Mouse (Mus musculus) T-helper 17 cell (primary cell): ENCODE measurements around the gene Ttc27.

Source experiments
- in situ Hi-C, 2 experiments: fragments of 300-600 bp; cut with MboI, MseI; formaldehyde crosslinking; loops; 1 replicate in 1 of 2; 2 replicates in 1 of 2; pipeline ENCODE4 v1.15.1; 2025; ENCODE audit warnings: high pct_unique_total_duplicates in 2 of 2

Ttc27 gene

DNA sequence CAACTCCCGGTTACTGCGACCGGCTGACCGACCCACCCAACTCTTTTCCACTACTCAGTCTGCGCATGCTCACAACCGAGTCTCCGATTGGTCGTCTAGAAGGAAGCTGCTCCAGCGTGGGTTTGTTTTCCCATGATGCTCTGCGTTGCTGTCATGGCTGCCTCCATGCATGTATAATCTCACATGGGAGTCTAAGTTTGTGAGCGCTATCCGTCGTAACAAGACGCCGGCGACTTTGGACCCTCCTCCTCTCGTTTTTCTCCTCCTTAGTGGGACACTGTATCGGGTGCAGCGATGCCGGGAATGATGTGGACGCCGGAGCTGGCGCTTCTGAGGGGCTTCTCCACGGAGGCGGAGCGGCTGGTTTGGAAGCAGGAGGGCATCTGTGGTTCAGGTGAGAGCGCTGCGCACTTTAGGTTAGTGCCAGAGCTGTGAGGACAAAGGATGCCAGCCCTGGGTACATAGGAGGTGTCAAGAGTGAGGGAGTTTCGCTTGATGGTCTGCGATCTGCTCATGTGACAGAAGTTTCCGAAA, at the start of gene Ttc27:
TSS of gene Ttc27 (plus strand) at position 115 of the 534 bp plus-strand sequence.
- in situ Hi-C loops = loop anchor here in 1 of 2 experiments (25.0 kb wide), 1 partner anchor 820 kb away; no protein-coding TSS in a partner anchor

DNA sequence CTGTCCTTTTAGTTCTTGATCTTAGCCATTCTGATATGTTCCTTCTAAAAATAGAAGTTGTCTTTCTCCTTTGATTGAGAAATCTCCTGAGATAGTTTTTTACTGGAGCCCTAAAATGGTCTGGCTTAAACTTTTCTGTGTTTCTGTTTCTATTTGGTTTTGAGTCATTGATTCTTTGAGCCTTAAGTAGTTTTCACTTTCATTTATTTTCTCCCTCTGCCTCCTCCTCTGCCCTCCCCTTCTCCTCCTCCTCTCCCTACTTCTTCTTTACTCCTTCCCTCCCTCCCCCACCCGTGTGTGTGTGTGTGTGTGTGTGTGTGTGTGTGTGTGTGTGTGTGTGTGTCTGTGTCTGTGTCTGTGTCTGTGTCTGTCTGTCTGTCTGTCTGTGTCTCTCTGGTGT, 49.5 kb upstream of the Ttc27 start:
- in situ Hi-C loops = no loop called here

DNA sequence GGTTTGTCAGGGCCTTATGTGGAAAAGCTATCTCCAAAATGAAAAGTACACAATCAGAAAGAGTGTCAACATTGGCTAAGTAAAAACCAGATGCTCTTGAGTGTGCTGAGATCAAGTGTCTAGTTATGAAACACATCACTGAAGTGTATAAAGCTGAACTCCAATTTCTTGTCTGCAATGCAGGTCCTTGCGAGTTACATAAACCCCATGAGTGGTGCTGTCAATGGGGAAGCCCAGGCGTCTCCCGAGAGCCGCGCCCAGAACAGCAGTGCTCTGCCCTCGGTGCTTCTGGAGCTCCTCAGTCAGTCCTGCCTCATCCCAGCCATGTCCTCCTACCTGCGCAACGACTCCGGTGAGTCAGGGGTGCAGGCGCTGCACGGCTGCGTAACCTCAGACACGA, 47.5 kb upstream of the Ttc27 start:
- in situ Hi-C loops = no loop called here

DNA sequence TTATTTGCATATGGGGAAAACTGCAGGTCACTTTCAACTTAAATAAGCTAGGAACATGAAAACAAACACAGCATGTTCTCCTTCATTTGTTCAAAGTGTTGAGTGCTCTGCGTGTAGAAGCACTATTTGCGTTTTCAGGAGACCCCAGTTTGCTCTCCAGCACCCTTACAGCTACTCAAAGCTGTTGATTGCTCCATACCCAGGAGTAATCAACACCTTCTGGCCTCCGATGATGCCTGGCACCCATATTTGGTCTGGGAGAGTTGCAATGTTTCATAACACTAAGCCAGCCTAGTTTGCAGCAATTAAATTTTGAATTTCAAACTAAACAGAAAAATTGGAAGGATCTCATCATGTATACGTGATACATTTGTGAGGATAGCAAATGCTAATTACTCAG, 45.1 kb upstream of the Ttc27 start:
- in situ Hi-C loops = no loop called here

DNA sequence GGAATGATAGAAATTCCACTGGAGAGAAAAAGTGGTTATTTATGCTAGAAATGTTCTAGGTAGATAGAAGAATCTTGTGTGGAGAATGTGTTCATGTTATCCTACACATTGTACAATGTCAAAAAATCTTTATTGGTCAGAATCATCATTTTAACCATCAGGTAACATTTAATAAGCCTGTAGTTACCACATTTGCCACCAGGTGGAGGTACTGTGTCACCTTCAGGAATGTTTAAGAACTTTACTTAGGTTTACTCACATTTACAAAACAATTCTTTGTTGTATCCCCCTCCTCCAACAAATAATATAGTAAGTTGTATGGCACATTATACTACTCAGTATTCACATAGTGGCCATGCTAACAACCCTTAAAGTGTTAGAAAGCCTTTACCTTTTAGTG, 44.3 kb upstream of the Ttc27 start:
- in situ Hi-C loops = no loop called here

DNA sequence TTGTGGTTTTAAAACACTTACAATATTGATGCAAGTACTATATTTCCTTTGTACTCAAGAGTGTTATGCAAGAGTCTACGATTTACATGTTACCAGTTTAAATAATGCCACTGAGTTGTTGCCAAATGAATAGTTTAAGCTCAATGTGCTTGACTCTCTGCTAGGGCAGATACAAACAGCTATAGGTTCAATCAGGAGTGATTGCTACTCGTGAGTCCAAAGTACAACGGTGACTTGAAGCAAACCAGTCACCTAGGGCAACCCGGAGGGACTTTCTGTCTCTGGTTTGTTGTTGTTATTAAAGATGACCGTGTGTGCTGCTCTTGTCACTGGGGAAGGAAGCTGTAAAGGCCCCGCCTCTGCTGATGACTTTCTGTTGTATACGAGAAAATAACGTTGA, 39.5 kb upstream of the Ttc27 start:
- in situ Hi-C loops = no loop called here

DNA sequence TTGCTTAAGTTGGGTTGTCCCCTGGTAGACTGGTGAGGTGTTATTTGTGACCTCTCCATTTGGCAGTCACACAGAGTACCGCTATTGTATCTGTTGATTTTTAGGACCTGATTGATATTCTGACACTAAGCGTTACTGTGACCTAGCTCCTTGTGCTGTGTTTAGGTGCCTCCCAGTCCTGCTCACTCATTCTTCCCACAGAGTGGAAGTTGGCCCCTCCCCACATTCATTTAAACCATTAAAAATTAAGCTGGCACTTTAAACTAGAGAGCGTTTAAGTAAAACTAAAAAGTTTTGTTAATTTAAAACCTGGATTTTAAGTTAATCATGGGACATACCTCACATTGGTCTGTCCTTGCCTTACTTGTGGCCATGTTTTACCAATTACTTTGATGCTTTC, 32.6 kb upstream of the Ttc27 start:
- in situ Hi-C loops = no loop called here

DNA sequence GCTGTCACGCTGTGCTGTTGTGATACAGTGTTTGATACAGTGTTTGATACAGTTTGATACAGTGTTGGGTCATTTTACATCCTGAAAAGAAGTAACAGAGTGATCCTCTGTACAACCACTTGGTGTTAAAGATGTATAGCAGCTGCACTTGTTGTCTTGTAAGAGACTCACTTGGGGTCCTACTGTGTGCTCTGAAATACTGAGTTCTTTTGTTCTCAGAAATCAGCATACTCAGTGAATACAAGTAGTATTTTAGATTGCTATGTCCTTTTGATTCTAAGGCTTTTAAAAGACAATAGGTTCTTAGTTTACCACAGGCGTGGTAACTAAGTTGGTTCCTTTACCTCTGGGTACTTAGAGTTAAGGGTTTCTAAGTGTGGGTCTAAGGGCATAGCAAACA, 29.0 kb upstream of the Ttc27 start:
- in situ Hi-C loops = no loop called here

DNA sequence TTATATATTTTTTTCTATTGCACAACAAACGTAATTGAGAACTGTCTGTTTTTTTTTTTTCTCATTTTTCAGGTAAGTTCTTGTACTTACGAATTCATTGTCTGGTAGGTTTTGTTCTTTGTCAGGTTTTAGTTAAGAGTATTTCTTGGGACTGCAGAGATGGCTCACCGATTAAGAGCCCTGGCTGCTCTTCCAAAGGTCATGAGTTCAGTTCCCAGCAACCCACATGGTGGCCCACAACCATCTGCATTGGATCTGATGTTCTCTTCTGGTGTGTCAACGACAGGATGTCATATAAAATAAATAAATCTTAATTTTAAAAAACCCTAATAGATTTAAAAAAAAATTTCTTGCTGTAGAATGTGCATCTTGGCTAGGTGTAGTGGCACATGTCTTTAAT, 28.1 kb upstream of the Ttc27 start:
- in situ Hi-C loops = no loop called here

DNA sequence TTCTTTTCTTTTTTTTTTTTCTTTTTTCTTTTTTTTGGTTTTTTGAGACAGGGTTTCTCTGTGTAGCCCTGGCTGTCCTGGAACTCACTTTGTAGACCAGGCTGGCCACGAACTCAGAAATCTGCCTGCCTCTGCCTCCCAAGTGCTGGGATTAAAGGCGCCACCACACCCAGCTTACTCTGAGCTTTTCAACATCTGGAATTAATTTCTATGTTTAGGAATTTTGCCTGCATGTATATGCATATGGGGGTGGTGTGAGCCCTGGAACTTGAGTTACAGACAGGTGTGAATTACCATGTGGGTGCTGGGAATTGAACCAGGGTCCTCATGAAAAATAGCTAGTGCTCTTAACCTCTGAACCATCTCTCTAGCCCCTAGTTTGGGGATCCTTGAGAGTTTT, 15.9 kb upstream of the Ttc27 start:
- in situ Hi-C loops = loop anchor here in 1 of 2 experiments (25.0 kb wide), 1 partner anchor 836 kb away; no protein-coding TSS in a partner anchor

DNA sequence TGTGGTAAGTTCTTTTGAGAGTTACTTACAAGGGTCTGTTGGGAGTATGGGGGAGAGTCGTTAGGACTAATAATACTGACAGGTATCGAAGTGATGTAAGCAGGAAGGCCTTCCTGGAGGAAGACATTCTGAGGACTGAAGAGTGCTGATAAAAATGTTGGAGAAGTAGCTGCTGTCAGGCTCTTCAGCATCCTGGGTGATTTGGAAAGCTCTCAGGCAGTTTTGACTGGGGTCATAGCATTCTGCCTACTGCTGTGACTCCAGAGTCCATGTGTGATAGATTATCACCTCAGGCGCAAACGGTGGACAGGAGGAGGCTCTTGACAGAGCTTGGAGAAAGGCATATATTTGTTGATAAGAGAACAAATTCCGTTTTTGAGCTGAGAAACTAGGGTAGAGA, 12.1 kb upstream of the Ttc27 start:
- in situ Hi-C loops = loop anchor here in 1 of 2 experiments (25.0 kb wide), 1 partner anchor 832 kb away; no protein-coding TSS in a partner anchor

DNA sequence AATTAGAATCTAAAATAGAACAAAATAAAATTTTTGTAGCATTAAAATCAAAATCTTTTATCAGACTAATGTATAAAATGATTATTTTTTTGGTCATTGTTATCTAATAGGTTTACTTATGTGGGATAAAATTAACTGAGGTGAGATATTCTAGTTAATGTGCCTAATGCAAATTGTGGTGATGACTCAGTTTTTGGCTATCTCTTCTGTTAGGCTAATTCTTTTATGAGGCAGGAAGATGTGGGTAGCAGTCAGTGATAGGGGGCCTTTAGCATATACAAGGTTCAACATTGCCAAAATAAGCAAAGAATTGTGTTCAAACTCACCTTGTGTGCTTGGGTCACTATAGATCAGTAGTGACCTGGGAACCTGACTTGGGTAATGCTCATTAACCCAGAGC, 10.9 kb upstream of the Ttc27 start:
- in situ Hi-C loops = loop anchor here in 1 of 2 experiments (25.0 kb wide), 1 partner anchor 831 kb away; no protein-coding TSS in a partner anchor

DNA sequence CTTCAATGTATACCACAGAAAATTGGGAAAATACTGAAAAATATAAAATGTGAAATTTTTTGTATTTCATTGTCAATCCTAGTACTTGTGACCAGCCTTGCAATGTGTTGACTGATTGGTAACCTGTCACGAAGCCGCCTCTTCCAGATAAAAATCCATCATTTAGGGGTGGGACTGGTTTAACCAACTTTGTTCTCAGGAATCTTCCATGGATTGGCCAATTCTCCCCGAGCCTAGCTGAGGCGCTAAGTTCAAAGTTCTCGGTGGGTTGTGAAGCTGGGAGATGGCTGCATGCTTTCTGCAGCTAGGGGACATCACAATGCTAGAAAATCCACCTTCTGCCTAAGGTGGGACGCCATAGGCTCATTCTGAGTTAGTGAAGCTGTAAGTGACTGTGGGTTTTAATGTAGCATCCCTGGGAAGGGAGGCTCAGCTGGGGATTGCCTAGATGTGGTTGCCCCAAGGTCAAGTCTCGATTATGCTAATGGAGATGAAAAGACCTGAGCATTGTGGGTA, 9.8 kb upstream of the Ttc27 start:
- in situ Hi-C loops = loop anchor here in 1 of 2 experiments (25.0 kb wide), 1 partner anchor 830 kb away; no protein-coding TSS in a partner anchor

DNA sequence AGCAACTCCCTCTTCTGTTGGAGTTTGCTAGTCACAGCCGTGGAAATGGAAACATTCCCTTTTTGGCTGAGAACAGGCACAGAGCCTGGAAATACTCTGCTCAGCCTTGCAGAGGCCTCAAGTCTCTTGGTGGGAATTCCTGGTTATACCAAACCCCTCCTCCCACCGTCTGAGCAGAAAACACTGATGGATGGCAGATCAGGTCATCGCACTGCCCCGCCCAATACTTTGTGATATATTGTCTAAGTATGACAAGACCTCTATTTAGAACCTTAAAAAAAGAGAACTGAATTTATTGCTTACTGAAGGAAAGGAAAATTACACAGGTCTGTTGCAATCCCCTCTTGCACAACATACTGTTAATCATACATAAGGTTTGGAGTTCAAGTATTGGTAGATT, 6.8 kb upstream of the Ttc27 start:
- in situ Hi-C loops = loop anchor here in 1 of 2 experiments (25.0 kb wide), 1 partner anchor 827 kb away; no protein-coding TSS in a partner anchor

DNA sequence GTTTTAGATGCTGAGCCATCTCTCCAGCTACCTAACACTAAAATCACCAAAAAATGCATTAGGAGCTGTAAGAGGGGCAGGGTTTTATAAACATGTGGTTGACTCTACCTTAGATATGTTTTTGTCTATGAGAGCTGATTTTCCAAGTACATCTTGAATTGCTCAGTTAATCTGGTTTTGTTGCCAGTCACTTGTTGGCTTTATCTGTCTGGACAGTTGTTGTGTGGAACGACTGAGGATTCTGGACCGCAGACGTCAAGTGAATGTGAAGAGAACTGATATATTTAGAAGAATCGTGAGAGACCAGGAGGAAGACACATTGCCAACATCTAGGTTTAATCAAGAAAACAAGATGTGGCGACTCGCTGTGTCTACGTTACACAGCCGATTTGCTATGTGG, 5.9 kb upstream of the Ttc27 start:
- in situ Hi-C loops = loop anchor here in 1 of 2 experiments (25.0 kb wide), 1 partner anchor 826 kb away; no protein-coding TSS in a partner anchor

DNA sequence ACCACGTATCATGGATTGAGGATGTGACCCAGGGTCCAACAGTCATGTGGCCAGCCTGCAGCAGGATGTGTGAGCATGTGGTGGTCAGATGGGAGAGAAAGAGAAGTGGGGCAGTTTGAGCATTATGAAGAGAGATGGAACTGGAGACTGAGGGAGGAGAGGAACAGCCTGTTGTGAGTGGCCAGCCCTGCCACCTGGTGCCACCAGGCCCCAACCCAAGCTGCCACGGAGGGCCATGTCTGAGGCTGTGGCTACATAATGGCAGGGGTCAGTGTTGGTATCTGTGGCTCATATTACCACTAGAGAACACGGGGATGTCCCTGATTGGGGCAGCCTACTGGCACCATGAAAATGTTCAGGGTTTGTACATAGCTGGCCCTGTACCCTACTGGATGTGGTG, 2.4 kb upstream of the Ttc27 start:
- in situ Hi-C loops = loop anchor here in 1 of 2 experiments (25.0 kb wide), 1 partner anchor 822 kb away; no protein-coding TSS in a partner anchor

DNA sequence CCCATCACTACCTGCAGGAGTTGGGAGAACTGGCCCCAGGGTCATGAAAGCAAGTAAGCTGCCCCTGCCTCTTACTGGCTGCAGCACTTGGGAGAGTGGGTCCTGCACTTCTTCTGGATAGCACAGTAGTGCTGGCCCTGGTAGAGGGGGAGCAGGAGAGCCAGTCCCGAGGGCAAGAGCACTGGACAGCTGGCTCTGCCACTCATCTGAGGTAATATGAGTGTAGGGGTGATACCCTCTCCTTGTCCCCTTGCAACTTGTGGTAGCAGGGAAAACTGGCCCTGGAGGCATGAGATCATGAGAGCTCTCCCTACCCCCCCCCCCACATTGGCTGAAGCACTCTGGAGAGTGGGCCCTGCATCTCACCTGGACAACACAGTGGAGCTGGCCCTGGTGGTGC, 1.8 kb upstream of the Ttc27 start:
- in situ Hi-C loops = loop anchor here in 1 of 2 experiments (25.0 kb wide), 1 partner anchor 822 kb away; no protein-coding TSS in a partner anchor

DNA sequence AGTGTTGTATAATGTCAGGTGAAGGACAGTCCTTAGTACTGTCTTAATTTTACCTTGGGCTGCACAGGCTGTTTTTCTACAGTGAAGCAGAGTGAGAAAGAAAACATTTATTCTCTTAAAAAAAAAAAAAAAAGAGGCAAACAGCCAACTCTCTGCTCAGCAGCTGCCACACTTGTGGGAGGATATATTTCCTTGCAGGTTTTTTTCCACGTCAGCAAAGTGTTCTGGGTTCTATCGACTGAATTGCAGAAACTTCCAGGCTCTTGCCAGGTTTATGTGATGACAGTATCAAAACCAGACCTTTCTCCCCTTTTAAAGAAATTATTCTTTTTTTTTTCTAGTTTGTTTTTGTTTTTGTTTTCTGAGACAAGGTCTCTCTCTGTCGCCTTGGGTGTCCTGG, 889 bp upstream of the Ttc27 start:
- in situ Hi-C loops = loop anchor here in 1 of 2 experiments (25.0 kb wide), 1 partner anchor 821 kb away; no protein-coding TSS in a partner anchor

DNA sequence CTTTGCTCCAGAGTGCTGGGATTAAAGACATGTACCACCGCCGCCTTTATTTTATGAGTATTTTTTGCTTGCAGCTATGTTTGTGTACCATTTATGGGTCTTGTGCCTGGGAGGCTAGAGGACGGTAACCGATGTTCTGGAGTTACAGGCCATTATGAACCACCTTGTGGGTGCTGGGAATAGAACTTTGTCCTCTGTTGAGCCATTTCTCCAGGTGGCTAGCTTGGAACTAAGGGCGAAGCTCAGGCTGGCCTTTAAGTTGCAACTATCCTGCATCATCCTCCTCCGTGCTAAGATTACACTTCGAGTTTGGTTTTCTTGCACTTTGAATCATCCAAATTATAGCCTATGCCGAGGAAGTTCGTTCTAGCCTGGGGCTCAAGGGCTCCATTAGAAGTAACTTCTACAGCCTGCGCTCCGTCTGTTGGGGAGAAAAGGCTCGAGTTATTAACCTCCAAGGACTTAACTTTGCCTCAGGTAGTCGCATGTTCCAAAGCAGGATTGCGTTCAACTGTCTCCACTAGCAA, 378 bp upstream of the Ttc27 start:
- in situ Hi-C loops = loop anchor here in 1 of 2 experiments (25.0 kb wide), 1 partner anchor 820 kb away; no protein-coding TSS in a partner anchor

DNA sequence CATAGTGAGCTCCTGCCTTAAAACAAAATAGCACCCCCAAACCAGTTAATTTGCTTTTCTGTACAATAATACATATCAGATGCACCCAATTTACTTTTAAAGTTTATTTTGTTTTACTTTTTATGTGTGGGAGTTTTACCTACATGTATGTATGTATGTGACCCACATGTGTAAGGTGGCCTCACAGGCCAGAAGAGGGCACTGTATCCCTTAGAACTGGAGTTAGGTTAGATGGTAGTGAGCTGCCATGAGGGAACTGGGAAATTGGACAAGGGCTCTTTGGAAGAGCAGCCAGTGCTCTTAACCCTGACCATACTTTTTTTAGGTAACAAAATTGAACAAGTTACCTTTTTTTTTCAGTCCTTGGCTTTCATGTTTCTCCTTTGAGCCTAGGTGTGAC, 15.3 kb downstream of the Ttc27 start:
- in situ Hi-C loops = loop anchor here in 1 of 2 experiments (25.0 kb wide), 1 partner anchor 804 kb away; no protein-coding TSS in a partner anchor

DNA sequence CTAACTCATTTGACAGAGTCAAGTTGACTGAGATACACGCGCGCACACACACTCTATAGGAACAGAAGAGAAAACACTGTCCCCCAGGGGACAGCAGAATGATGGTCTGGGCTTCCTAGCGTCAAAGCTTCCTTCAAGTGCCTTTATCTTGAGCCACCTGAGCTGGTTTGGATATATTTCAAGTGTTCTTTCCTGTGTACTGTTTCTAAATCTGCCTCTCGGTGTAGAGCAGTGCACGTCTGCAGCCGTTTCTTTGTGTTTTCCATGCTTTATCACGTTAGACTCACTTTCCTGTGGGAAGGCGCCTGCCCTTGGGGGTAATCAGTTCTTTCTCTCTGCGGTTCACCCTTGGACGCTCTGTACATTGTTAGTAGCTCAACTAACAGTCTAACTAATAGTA, 17.9 kb downstream of the Ttc27 start:
- in situ Hi-C loops = loop anchor here in 1 of 2 experiments (25.0 kb wide), 1 partner anchor 802 kb away; no protein-coding TSS in a partner anchor

DNA sequence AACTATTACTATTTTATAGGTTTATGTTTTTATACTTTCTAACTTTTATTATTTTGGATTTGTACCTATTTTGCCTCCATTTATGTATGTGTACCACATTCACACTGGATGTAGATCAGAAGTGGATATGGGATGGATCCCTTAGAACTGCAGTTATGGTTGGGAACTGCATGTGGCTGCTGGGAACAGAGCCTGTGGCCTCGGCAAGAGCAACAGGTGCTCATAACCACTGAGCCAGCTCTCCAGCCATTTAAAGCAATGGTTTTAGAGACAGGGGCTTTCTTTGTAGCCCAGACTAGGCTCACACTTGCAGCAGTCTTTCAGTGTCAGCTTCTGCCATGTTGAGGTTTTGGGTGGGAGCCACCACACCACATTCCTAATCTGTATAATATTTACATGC, 32.1 kb downstream of the Ttc27 start:
- in situ Hi-C loops = loop anchor here in 1 of 2 experiments (25.0 kb wide), 1 partner anchor 788 kb away; no protein-coding TSS in a partner anchor

DNA sequence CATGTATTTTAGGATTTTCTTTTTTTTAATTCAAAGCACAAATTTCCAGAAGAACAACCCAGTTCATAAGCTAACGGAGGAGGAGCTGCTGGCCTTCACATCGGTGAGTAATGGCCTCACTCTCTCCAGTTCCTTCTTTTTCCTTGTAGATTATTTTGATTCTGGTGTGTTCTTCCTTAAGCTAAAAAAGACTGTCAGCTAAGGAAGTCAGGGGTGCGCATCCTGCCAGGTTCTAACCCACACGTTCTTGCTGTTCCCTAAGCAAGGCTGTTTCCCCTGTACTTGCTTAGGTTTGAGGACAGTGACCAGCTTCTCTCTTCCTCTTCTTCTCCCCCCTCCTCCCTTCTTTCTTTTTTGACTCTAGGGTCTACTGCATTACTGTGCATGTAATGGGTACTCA, 33.5 kb downstream of the Ttc27 start:
- in situ Hi-C loops = no loop called here
